Mouse (Mus musculus) embryo, embryonic 10 days (tissue): ENCODE measurements around the gene Trmo.

Experiments used
- DNase-seq: peaks from one replicate; pipeline ENCODE4 v3.0.0-alpha.2; 2015; ENCODE audit warnings: low spot score

Gene Trmo

GRCm38 (mm10) chr4:46389013-46389611, at the start of gene Trmo:
TSS of gene Trmo (minus strand) at chr4:46389437.
- DNase-seq: peak; percentile 100

GRCm38 (mm10) chr4:46432339-46433036, 43.3 kb upstream of the Trmo start:
- no peak for DNase-seq

DNA sequence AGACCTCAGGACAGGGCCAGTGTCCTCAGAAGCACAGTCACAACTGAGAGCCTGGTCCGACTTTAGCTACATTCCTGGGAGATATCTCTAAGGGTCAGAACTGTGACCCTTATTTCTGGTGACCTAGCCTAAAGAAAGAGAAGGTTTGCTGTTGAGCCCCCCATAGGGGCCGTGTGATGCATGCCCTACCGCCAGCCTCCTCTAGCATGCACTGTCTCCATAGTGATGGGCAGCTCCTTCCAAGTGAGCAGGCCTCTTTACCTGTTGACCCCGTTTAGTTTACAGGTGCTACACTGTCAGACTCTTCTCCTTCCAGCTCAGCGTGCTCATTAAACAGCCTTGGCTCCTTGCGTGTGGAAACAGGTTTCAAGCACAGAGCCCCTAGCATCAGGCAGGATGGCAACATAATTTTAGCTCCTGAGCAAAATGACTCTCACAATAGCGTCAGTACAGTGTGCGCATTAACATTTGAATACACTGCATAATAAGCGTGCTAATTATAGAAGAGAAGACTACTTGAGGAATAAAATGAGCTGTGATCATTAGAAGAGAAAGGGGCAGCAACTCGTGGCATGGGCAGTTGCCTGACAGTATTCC, 39.8 kb upstream of the Trmo start:
- DNase-seq: no peak

DNA sequence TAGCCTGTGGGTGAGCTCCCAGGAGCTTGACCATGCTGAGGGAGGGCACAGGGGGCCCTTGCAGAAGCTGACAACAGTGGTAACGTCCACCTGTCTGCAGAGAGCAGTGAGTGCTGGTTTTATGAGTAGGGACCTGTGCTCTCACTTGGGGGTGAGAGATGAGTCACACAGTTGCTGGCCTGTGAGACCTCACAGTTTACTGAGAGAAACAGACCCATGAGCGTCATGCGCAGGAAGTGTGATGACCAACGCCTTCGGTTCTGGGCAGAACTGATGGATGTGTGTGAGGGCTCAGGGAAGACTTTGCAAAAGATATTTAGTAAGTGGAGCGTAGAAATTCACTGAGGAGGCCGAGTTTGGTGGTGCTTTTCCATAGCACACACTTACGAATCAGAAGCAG, 33.4 kb upstream of the Trmo start:
- DNase-seq: no peak

DNA sequence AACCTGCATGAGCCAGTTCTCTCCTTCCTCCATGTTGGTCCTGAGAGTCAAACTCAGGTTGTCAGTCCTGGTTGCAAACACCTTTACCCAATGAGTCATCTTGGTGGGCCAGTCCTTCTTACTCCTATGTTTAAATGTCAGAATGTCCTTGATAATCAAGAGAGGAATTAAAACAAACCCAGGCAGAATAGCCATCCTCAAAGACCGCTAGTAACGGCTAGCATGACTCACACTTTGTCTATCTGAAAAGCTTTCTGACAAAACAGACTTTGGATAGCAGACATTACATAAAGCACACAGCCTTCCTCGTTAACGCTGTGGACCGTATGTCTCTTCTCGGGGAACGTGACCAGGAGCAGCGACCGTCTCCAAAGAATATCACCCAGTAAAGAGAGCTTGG, 29.6 kb upstream of the Trmo start:
- DNase-seq: no peak

GRCm38 (mm10) chr4:46417491-46417890, 28.3 kb upstream of the Trmo start:
- DNase-seq: peak; percentile 35

DNA sequence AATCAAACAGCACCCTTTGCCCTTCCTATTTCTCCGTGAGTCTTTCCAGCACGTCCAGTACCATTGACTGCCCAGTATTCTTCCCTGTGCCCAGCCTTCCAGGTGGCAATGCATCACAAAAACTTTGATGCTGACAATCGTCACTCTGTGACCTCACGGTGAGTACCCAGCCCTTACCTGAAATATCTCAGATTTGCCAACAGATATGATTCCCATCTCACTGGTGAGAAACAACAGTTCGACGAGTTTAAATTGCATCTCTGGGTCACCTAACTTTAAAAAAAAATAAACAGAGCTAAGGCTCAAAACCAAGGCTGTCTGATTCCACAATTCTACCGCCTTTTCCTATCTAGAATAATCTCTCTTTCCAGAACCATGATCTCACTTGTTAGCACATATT, 24.2 kb upstream of the Trmo start, which contains the start of gene Hemgn:
Gene Hemgn, minus strand, starts transcription at position 101 of the 400 bp plus-strand sequence.
- no peak for DNase-seq

DNA sequence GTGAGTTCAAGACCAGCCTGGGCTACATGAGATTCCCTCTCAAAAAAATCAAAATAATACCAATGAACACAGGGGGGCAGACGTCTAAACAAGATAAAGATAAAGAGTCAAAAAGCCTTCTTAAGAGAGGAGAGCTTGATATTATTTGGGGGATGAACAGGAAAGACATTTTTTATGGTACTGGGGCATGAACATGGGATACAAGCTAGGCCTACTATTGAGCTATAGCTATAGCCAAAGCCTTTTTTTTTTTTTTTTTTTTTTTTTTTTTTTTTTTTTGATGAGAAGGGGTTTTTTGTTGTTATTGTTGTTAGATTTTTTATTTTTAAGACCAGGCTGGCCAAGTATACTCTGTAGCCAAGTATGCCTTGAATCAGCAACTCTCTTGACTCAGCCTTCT, 22.9 kb upstream of the Trmo start:
- DNase-seq: no peak

DNA sequence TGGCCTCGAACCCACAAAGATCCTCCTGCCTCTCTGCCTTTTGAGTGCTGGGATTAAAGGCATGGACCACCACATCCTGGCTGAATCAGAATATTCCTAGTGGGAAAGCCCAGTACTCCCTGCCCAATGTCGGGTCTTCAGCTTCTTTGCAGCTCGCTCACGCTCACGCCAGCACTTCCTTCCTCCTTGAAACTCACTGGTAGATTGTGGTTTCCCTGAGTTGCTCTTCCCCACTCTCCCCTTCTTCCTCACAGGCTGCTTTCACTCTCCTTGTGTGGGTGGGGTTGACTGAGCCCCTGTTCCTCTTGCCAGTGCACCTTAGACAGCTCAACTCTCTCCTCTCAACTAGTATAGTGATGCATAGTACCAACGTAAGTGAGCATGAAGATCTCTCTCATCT, 22.3 kb upstream of the Trmo start:
- DNase-seq: no peak

DNA sequence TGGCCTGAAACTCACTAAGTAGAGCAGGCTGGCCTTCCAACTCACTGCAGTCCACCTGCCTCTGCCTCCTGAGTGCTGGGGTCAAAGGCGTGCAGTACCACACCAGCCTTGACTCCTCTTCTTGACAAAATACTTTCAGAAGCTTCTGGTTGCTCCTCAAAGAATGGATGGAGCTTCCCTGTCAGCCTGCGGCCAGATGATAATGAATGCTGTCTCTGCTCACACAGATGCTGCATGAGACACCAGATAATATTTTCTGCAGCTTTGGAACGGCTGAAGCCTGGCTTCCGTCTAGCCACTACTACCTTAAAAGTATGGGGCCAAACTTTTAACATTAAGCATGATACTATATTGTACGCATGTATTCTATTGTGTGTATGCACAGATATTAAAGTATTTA, 21.4 kb upstream of the Trmo start:
- no peak for DNase-seq

DNA sequence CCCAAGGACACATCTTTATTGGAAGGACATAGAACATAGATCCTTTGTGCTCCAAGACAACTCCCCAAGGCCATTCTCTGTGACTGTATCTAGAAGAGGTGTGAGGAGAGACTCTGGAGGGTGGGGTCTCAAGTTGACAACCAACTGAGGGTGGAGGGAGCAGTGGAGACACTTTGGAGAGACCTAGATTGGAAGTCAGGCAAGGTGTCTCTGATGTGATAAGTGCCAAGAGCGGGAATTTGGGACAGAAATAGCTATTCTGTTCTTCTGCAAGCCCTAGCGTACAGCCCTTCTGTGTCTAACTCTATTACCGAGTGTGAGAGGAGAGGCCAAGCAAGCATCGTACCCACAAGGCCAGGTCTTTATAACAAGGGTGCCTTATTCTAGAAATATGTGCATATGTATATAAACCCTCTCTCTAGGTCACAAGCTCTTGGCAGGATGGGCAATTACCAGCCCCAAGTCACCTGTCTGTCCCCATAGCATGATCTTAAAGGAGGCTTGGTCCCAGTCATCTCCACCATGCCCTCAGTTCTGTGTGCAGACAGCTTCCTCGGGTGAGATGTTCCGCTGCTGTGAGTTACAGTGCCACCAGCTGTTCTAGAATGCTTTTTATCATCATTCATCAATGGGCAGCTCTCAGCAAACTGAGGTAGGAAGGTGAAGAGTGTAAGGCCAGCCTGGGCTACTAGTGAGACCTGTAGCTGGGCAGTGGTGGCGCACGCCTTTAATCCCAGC, 17.9 kb upstream of the Trmo start:
- DNase-seq: peak; percentile 24

DNA sequence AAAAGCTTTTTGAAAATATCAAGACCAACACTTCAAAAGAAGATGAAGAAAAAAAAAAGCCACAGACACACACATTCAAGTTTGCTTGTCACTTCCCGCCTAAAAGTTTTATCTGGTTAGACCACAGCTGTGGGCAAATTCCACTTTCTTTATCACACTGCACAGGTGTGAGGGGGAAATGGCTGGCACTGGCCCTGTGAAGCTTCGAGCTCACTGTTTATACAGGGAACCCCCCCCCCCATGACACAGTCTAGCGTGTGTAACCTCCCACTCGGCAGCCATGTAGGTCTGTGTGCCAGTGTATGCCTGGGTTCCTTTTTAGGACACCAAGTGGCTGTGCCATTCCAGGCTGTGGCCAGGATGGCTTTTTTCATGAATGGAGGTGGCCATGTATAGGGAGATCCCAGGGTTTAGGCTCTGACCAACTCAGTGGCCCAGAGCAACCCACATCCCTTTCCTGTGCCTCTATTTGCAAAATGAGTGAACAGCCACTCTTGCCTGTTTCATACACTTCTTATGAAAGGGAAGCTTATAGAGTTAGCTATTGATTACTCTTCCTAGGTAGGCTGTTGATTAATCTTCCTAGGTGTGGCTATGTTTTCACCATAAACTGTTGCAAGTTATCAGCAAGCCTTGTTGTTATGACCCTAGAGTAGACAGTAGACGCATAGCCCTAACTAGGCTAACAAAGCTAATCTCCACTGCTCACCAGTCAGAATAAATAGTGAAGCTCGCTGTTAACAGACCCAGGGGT, 15.0 kb upstream of the Trmo start:
- DNase-seq: no peak

GRCm38 (mm10) chr4:46398839-46399238, 9.6 kb upstream of the Trmo start:
- DNase-seq: no peak

GRCm38 (mm10) chr4:46395736-46396135, 6.5 kb upstream of the Trmo start:
- no peak for DNase-seq

DNA sequence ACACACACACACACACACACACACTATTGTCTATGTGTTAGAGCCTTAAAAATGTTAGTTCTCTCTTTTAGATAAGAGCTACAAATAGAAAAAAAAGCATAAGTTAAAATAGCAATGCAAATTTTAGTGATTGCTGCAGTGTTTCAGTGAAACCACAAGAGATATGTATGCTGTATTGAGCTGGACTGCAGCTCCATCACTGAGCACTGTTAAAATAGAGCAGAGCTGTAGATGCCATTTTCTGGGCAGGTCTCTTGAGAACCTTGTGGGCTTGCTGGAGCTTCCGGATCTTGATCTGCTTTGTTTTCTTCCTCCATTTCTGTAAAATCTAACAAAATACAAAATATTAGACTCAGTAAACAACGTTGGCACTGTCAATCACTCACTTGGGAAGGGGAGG, 5.2 kb upstream of the Trmo start:
- DNase-seq: no peak

GRCm38 (mm10) chr4:46390390-46390970, 1.2 kb upstream of the Trmo start:
- peak; percentile 94 for DNase-seq

DNA sequence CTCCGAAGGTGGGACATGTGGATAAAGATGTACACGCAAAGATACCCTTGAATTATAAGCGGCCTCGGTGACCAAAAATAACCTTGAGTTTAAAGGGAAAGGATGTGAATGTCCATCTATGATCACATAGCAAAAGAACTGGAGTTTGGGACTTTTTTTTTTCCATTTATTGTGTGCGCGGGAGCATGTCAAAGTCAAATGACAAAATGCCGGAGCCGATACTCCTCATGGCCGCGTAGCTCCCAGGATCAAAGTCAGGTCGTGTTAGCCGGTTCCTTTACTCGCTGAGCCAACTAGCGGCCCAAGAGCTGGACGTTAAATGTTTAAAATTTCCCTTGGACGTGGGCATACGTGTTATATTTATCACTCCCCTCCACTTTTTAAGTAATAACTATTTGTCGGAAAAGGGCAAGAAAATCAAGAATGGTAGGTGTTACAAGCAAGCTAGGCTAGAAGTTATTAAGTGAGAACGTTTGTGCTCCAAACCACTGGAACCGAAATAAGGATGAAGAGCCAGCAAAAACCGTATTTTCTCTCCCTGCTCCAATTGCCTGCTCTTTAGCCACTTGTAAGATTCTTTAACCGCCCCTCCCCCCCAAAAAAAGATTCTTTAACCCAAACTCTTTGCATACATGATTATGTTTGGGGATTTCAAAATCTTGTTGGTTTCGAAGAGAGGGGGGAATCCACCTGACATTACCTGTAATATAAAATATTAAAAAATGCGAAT, 540 bp upstream of the Trmo start:
- DNase-seq: peak; percentile 78

GRCm38 (mm10) chr4:46388556-46388955, 681 bp downstream of the Trmo start:
- DNase-seq: no peak

DNA sequence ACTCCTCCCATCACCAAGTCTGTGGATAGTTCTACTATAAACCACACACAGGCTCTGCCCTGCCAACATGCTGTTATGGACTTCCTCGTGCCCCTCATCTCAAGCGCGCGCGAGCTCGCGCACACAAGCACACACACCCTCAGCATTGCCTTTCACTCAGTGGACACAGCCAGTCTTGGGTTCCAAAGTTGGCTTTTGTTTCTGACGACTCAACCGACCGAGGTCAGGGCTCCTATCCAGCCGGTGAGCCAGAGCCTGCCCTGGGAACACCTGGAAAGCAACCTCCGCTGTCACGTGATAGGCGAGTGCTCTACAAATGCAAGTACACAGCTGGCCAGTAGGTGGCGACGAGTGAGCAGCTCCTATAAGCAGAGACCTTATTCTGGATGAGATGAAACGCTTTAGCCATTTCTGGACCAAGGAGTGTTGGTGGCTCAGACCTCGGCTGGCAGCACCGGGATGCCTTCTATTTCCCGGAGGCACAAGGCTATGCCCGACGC, 14.3 kb downstream of the Trmo start:
- peak; percentile 92 for DNase-seq

GRCm38 (mm10) chr4:46374455-46374854, 14.8 kb downstream of the Trmo start:
- peak; percentile 29 for DNase-seq

DNA sequence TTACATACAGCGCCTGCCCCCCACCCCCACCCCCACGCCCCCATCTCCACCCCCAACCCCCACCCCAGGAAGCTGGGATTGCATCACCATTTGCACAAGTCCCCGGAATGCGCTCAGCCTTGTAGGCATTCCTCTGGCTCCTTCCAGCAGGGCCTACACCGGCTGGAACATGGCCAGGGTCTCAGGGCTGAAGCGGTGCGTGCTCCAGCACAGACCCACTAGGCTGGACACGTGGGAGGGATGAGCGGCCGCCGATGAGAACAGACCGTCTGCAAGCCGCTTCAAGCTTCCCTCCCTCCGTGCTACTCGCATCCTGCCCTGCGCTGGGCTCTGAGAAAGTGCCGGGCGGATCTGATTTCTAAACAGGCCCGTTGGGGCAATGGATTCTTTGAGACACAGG, 18.2 kb downstream of the Trmo start:
- DNase-seq: peak; percentile 74
